8 mouse cellular contexts compared by ENCODE assay signal in the genomic region with DNA sequence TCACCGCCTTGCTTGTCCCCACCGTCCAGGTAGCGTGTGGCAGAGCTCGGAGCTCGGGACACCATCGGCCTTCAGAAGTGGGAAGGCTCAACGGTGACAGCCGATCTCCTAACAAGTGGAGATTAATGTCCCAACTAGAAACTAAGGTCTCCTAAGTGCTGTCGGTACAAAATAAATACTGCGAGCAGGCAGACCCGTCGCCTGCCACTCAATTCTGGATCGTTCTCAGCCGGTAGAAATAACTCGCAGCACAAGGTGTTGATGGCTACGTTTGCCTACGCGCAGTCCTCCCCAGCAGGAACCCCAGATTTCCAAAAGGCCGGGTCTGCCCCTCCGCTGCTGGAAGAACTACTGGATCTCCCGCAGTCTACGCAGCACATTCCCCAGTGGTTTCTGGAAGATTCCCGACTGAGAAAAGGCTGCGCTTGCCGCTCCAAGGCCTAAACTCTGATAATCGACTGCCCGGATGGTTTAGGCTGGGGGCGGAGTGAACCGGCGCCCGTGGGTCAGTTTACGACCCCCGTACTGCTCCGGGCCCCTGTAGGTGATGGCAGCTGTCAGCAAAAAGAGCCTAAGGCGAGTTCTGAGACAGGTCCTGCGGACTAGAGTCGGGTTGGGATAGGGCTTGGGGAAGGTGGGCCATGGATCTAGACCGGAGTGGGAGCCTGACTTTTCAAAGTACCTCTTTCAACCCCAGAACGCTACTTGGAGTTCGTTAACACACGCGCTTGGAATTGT.
DNase-seq lines count a peak whose midpoint lies in the region; ATAC-seq and TF ChIP-seq lines count a peak whose summit lies in the region.

No protein-coding gene starts in this region.

- peaks cover 84% of the 10 kb centered on the region for H3K27me3 ChIP-seq in hindbrain, embryonic 12.5 days
- H3K27me3 ChIP-seq in liver, embryonic 13.5 days, result peaks cover 80% of the 10 kb centered on the region
- 0 out of 2 replicates have a peak, but pooled peaks cover 2% of the 10 kb centered on the region for H3K27me3 ChIP-seq in stomach, postnatal 0 days (ENCODE audit: control insufficient read depth, insufficient read depth, low read length)

- peak; percentile 62 for DNase-seq in ES-CJ7 (ENCODE audit: low read depth, low spot score)
- DNase-seq in embryo, embryonic 10 days (ENCODE audit: low spot score), result peak; percentile 55
- no peak for DNase-seq in liver, embryonic 13.5 days
- peak; percentile 30 for DNase-seq in stomach, postnatal 0 days (ENCODE audit: low spot score)
- DNase-seq in urinary bladder, postnatal 25 days (ENCODE audit: low spot score), result no peak
- no peak for DNase-seq in urinary bladder, postnatal 36 days (ENCODE audit: low spot score in 2 of 2)
- DNase-seq in natural killer cell, adult 2 months (ENCODE audit: low spot score in 2 of 2), result no peak

- peak overlapping the region; percentile 18; the same call in 1 of the 2 replicates for H3K9ac ChIP-seq in hindbrain, embryonic 12.5 days
- no peak overlapping the region for H3K9ac ChIP-seq in liver, embryonic 13.5 days
- H3K9ac ChIP-seq in stomach, postnatal 0 days (ENCODE audit: low read length), result 0 out of 2 replicates have a peak overlapping the region, but pooled peaks have one; percentile 18

- peaks cover 24% of the 10 kb centered on the region for H3K4me1 ChIP-seq in hindbrain, embryonic 12.5 days
- H3K4me1 ChIP-seq in liver, embryonic 13.5 days (replicated peaks), result no peaks in the 10 kb centered on the region
- H3K4me1 ChIP-seq in stomach, postnatal 0 days (replicated peaks; ENCODE audit: control insufficient read depth, insufficient read depth), result no peaks in the 10 kb centered on the region

- ATAC-seq in hindbrain, embryonic 12.5 days (ENCODE audit: low FRiP score), result peak; percentile 55; the same call in 1 of the 2 replicates
- ATAC-seq in liver, embryonic 13.5 days (ENCODE audit: low read depth), result no peak
- ATAC-seq in stomach, postnatal 0 days (ENCODE audit: low FRiP score, low TSS enrichment), result no peak; the same call in 1 of the 2 replicates

- H3K27ac ChIP-seq in hindbrain, embryonic 12.5 days, result no peak overlapping the region
- no peak overlapping the region for H3K27ac ChIP-seq in liver, embryonic 13.5 days
- H3K27ac ChIP-seq in stomach, postnatal 0 days (replicated peaks), result no peak overlapping the region

- no peaks in the 10 kb centered on the region for H3K36me3 ChIP-seq in hindbrain, embryonic 12.5 days
- no peaks in the 10 kb centered on the region for H3K36me3 ChIP-seq in liver, embryonic 13.5 days
- H3K36me3 ChIP-seq in stomach, postnatal 0 days (ENCODE audit: control insufficient read depth, insufficient read depth, low read length), result no peaks in the 10 kb centered on the region

- no peak for TF ChIP-seq CTCF in stomach, postnatal 0 days (IDR thresholded peaks at IDR 0.05; ENCODE audit: low read depth)

- under 1% methylated on average over 42 of the region's 42 CpGs for WGBS in hindbrain, embryonic 12.5 days
- 2% methylated on average over 42 of the region's 42 CpGs for WGBS in liver, embryonic 13.5 days (ENCODE audit: insufficient replicate concordance)
- WGBS in stomach, postnatal 0 days, result 16% methylated on average over 42 of the region's 42 CpGs

- no peak for TF ChIP-seq EP300 in stomach, postnatal 0 days (optimal IDR thresholded peaks at IDR 0.05)

- H3K9me3 ChIP-seq in hindbrain, embryonic 12.5 days (replicated peaks), result no peaks in the 10 kb centered on the region
- H3K9me3 ChIP-seq in liver, embryonic 13.5 days (replicated peaks), result no peaks in the 10 kb centered on the region
- no peaks in the 10 kb centered on the region for H3K9me3 ChIP-seq in stomach, postnatal 0 days (ENCODE audit: control insufficient read depth, low read length)

- H3K4me3 ChIP-seq in hindbrain, embryonic 12.5 days, result peak overlapping the region; percentile 20
- peak overlapping the region; percentile 10 for H3K4me3 ChIP-seq in liver, embryonic 13.5 days (replicated peaks)
- H3K4me3 ChIP-seq in stomach, postnatal 0 days (ENCODE audit: low read depth, low read length), result peak overlapping the region; percentile 35

- peak overlapping the region; percentile 51 for H3K4me2 ChIP-seq in hindbrain, embryonic 12.5 days (replicated peaks)
- H3K4me2 ChIP-seq in liver, embryonic 13.5 days, result peak overlapping the region; percentile 43
- H3K4me2 ChIP-seq in stomach, postnatal 0 days (replicated peaks; ENCODE audit: low read depth), result peak overlapping the region; percentile 54

Comparison
In these comparisons a context has a peak if more than half of its experiments do, and no peak if none do; other contexts are left out.
1. DNase-seq: peak in ES-CJ7 (single experiment), embryo, embryonic 10 days (single experiment) and stomach, postnatal 0 days (single experiment); none in liver, embryonic 13.5 days (single experiment), urinary bladder, postnatal 25 days (single experiment), urinary bladder, postnatal 36 days (0 of 2) and natural killer cell, adult 2 months (0 of 2).
2. Peak in every context shown above with its lines, with median percentiles within 50 percentile points of each other: H3K4me2 ChIP-seq and H3K4me3 ChIP-seq.